Mouse (Mus musculus): Measurements from ENCODE around the gene Tmem95. TPM values are rescaled to one million over a fixed set of nuclear protein-coding genes. Genes with fewer than 3 reads are reported as not detected.
A peak's percentile ranks its signal among the peaks of the same experiment; 100 is the strongest.

The Tmem95 gene
- polyA plus RNA-seq, 1 experiment from 2014 or later, result not detected

DNA sequence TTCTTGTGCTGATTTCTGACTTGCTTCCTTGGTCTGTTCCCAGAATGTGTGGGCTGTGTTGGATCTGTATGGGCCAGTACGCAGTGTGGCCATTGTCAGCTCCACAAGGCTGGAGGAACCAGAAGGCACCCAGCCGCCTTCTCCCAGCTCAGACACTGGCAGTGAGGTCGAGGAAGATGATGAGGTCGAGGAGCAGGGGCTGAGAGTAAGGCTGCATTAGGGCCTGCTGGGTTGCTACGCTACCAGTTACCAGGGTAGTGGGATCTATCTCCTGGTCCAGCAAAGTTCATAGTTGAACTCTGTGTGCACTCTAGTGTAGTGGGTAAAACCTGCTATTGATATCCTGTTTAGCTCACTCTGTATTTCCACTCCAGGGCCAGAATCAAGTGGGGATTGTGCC, 31.4 kb upstream of the Tmem95 start:
- H3K4me1 ChIP-seq (replicated peaks), result peaks cover 9% of the 10 kb centered on the region
- H3K36me3 ChIP-seq, result peaks cover 93% of the 10 kb centered on the region
- 86% methylated on average over 5 of the region's 5 CpGs for WGBS
- no peak overlapping the region for H3K27ac ChIP-seq
- ATAC-seq (ENCODE audit: insufficient number of reproducible peaks, insufficient read depth, low FRiP score, low TSS enrichment, low read depth), result no peak
- no peak overlapping the region for H3K4me3 ChIP-seq (replicated peaks)
- no peaks in the 10 kb centered on the region for H3K9me3 ChIP-seq
- H3K9ac ChIP-seq (replicated peaks), result no peak overlapping the region
- no peaks in the 10 kb centered on the region for H3K27me3 ChIP-seq
- no peak overlapping the region for H3K4me2 ChIP-seq

DNA sequence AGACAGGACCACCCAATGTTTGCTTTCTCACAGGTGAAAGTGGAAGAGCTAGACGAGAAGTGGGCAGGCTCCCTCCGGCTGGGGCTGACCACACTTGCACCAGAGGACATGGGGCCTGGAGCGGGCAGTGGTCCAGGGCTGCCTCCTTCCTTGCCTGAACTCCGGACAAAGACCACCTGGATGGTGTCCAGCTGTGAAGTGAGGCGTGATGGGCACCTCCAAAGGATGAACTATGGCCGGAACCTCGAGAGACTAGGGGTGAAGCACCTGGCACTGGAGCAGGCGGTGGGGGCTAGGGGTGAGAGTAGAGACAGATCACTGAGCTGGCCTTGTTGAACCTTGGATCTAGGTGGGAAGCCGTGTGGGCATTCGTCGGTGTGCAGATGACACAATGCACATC, 30.8 kb upstream of the Tmem95 start:
- Histone ChIP-seq H3K36me3 (peaks cover 98% of the 10 kb centered on the region), H3K9ac (replicated peaks) (no peak overlapping the region), H3K27ac (no peak overlapping the region), H3K4me3 (replicated peaks) (no peak overlapping the region), H3K4me2 (no peak overlapping the region), H3K9me3 (no peaks in the 10 kb centered on the region), H3K27me3 (no peaks in the 10 kb centered on the region), H3K4me1 (replicated peaks) (peaks cover 9% of the 10 kb centered on the region)
- ATAC-seq (ENCODE audit: insufficient number of reproducible peaks, insufficient read depth, low FRiP score, low TSS enrichment, low read depth), result no peak
- 93% methylated on average over 11 of the region's 11 CpGs for WGBS

DNA sequence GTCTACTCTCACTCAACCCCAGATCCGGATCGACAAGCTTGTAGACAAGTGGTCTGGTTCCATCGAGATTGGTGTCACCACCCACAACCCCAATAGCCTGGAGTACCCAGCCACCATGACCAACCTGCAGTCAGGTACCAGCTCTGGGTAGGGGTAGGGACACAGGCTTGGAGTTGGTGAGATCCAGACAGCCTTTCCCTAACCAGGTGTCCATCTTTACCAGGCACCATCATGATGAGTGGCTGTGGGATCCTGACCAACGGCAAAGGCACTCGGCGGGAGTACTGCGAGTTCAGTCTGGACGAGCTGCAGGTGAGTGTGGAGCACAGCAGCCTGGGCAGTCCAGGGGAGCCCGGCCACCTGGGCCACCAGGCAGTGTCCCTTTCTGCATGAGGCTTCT, 26.5 kb upstream of the Tmem95 start:
- Histone ChIP-seq H3K4me3 (replicated peaks) (no peak overlapping the region), H3K27me3 (no peaks in the 10 kb centered on the region), H3K36me3 (peaks cover 64% of the 10 kb centered on the region), H3K4me2 (no peak overlapping the region), H3K27ac (no peak overlapping the region), H3K9me3 (no peaks in the 10 kb centered on the region), H3K9ac (replicated peaks) (no peak overlapping the region), H3K4me1 (replicated peaks) (peaks cover 20% of the 10 kb centered on the region)
- no peak for ATAC-seq (ENCODE audit: insufficient number of reproducible peaks, insufficient read depth, low FRiP score, low TSS enrichment, low read depth)
- WGBS, result 93% methylated on average over 9 of the region's 9 CpGs

DNA sequence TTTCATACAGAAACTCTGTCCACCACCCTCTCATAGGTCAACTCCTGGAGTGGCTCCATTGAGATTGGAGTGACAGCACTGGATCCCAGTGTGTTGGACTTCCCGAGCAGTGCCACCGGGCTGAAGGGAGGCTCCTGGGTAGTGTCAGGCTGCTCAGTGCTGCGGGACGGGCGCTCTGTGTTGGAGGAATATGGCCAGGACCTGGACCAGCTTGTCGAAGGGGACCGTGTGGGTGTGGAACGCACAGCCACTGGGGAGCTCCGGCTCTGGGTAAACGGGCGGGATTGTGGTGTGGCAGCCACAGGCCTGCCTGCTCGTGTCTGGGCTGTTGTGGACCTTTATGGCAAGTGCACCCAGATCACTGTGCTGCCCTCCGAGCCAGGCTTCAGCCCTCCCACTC, 25.2 kb upstream of the Tmem95 start:
- Histone ChIP-seq H3K9ac (replicated peaks) (0 out of 2 replicates have a peak overlapping the region, but pooled peaks have one; percentile 97), H3K27me3 (no peaks in the 10 kb centered on the region), H3K36me3 (peaks cover 51% of the 10 kb centered on the region), H3K4me1 (replicated peaks) (peaks cover 32% of the 10 kb centered on the region), H3K27ac (no peak overlapping the region), H3K4me3 (replicated peaks) (peak overlapping the region; percentile 95), H3K4me2 (peak overlapping the region; percentile 84), H3K9me3 (no peaks in the 10 kb centered on the region)
- no peak for ATAC-seq (ENCODE audit: insufficient number of reproducible peaks, insufficient read depth, low FRiP score, low TSS enrichment, low read depth)
- WGBS, result 89% methylated on average over 13 of the region's 13 CpGs

DNA sequence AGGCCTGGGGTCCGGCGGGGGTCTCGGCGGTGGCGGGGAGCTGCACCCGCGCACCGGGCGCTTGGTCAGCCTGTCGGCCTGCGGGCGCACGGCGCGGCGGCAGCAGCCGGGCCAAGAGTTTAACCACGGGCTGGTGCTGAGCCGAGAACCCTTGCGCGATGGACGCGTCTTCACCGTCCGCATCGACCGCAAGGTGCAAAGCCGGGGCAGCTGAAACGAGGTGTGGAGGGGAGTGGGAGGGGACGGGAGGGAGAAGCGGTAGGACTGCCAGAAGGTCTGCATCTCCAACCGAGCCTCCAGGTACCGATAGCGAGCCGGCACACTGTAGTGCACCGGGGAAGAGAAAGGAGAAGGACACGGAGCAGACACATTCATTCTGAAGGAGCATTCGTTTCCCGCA, 24.2 kb upstream of the Tmem95 start:
- ATAC-seq (ENCODE audit: insufficient number of reproducible peaks, insufficient read depth, low FRiP score, low TSS enrichment, low read depth), result peak; percentile 7; the same call in 1 of the 2 replicates
- Histone ChIP-seq H3K9me3 (no peaks in the 10 kb centered on the region), H3K4me2 (peak overlapping the region; percentile 84), H3K36me3 (peaks cover 46% of the 10 kb centered on the region), H3K9ac (replicated peaks) (peak overlapping the region; percentile 97), H3K27me3 (no peaks in the 10 kb centered on the region), H3K4me1 (replicated peaks) (peaks cover 32% of the 10 kb centered on the region), H3K4me3 (replicated peaks) (peak overlapping the region; percentile 95), H3K27ac (peak overlapping the region; percentile 99)
- under 1% methylated on average over 37 of the region's 39 CpGs for whole genome bisulfite sequencing

DNA sequence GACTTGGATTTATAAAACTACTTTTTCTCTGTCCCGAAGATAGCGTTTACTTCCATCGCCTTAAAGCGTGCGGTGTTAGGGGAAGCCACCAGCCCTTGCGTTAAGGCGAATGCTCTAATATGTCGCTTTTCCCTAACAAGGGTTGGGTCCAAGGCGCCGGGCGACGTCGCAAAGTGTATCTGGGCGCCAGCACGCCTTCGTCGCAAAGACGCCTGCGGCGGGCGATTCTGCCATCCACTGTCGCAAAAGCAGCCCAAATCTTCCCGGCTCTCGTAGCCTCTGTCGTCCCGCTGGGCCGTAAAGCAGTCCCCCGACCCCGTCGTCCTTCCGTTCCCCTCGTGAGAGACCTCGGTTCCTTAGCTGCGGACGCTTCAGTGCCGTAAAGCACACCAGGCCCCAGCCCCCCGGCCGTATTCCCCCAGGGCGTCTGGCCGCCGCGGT, 23.6 kb upstream of the Tmem95 start:
- Histone ChIP-seq H3K36me3 (peaks cover 41% of the 10 kb centered on the region), H3K9me3 (no peaks in the 10 kb centered on the region), H3K9ac (replicated peaks) (peak overlapping the region; percentile 97), H3K4me2 (peak overlapping the region; percentile 84), H3K4me1 (replicated peaks) (peaks cover 32% of the 10 kb centered on the region), H3K4me3 (replicated peaks) (peak overlapping the region; percentile 95), H3K27me3 (no peaks in the 10 kb centered on the region), H3K27ac (peak overlapping the region; percentile 99)
- ATAC-seq (ENCODE audit: insufficient number of reproducible peaks, insufficient read depth, low FRiP score, low TSS enrichment, low read depth), result peak; percentile 58
- WGBS, result under 1% methylated on average over 42 of the region's 42 CpGs

DNA sequence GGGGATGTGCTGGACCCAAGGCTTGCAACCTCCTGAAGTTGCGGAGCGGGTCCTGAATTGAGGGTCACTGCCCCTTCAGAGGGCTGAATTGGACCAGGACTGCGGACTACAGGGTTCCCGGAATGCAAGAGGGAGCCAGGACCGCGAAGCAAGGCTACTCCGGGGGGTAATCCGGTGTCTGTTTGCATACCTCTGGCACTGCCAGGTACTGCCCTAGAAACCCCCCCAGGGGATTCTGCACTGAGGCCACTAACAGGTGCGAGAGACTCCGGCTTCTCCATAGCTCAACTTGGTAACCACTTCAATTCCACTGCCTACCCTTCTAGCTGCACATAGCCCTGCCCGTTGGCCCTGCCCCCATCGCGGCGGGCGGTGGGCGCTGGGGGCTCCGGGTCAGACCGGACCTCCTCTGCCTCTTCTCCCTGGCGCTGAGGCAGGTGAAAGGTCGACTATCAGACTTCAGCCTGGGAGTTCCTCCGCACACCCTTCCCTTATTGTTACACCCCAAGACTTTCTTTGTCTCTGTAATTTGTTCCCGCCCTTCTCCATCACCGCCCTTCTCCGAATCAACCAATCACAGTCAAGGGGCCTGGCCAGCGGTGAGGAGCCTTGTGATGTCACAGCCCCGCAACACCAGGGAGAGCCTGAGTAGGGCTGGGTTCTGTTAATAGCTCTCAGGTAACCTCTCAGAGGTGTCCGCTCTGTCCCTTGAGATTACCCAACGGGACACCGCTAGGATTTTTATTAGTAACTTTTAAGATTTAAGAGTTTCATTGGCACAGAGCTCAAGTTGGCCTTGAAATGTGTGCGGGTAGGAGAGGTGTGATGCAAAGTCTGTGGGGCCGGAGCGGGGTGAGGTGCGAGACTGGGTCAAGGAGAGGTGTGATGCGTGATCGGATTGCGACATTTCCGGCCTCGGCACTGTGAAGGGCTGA, 22.9 kb upstream of the Tmem95 start, which contains the start of the genes 2810408A11Rik and Neurl4:
2810408A11Rik (minus strand) TSS at position 517 of the 935 bp plus-strand sequence.
Neurl4 (plus strand) TSS at position 602 of the 935 bp plus-strand sequence.
- Histone ChIP-seq H3K36me3 (peaks cover 34% of the 10 kb centered on the region), H3K9me3 (no peaks in the 10 kb centered on the region), H3K4me1 (replicated peaks) (peaks cover 32% of the 10 kb centered on the region), H3K9ac (replicated peaks) (peak within 1 kb of the TSS; percentile 97), H3K27ac (peak within 1 kb of the TSS; percentile 99), H3K27me3 (no peaks in the 10 kb centered on the region), H3K4me3 (replicated peaks) (peak within 1 kb of the TSS; percentile 95), H3K4me2 (peak within 1 kb of the TSS; percentile 84)
- under 1% methylated on average over 38 of the region's 38 CpGs for WGBS
- ATAC-seq (ENCODE audit: insufficient number of reproducible peaks, insufficient read depth, low FRiP score, low TSS enrichment, low read depth), result peak; percentile 91

DNA sequence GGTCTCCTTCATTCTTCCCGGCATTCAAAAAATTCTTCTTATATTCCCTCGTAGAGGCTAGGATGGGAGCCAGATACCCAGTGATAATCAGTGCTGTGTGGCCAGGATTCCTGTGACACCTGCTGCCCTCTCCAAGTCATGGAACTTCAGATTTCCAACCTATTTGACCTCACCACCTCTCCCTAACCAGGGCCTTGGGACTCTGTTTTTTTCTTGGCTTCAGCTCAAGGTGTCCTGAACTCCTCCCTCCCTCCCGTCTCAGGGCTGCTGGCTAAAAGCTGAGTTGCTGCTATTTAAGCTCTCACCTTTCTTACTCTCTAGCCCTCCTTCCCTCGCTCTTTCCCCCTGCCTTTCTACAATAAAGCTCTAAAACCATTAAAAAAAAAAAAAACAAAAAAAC, 22.1 kb upstream of the Tmem95 start:
- Histone ChIP-seq H3K27ac (peak overlapping the region; percentile 99; the same call in 1 of the 2 replicates), H3K4me2 (peak overlapping the region; percentile 84), H3K36me3 (peaks cover 25% of the 10 kb centered on the region), H3K4me3 (replicated peaks) (peak overlapping the region; percentile 95), H3K9ac (replicated peaks) (peak overlapping the region; percentile 97), H3K27me3 (no peaks in the 10 kb centered on the region), H3K9me3 (no peaks in the 10 kb centered on the region), H3K4me1 (replicated peaks) (peaks cover 32% of the 10 kb centered on the region)
- no peak for ATAC-seq (ENCODE audit: insufficient number of reproducible peaks, insufficient read depth, low FRiP score, low TSS enrichment, low read depth)
- WGBS, result 17% methylated on average over 4 of the region's 4 CpGs

DNA sequence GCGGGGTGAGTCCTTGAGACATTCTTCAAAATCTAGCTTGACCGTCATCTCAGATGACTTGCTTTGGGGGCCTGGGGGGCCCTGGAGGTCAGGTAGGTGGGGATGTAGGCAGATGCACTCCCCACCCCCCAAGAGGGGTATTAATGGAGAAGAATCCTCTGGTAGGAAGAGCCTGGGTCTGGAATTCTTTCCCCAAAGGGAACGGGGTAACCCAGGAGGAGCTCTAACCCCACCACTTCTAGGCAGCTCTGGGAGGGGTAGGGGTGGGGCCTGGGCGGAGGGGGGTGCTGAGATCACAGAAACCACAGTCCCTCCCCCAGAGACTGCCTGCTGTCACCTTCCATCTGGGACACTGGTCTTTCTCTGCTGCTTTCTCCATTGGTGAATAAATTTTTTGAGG, 17.5 kb upstream of the Tmem95 start, which contains the start of gene Acap1:
Acap1 (minus strand) TSS at position 249 of the 400 bp plus-strand sequence.
- Histone ChIP-seq H3K27me3 (no peaks in the 10 kb centered on the region), H3K36me3 (peaks cover 5% of the 10 kb centered on the region; the same call in 1 of the 2 replicates), H3K9ac (replicated peaks) (no peak within 1 kb of the TSS), H3K4me1 (replicated peaks) (peaks cover 18% of the 10 kb centered on the region), H3K4me2 (no peak within 1 kb of the TSS), H3K4me3 (replicated peaks) (no peak within 1 kb of the TSS), H3K9me3 (no peaks in the 10 kb centered on the region), H3K27ac (no peak within 1 kb of the TSS)
- no peak for ATAC-seq (ENCODE audit: insufficient number of reproducible peaks, insufficient read depth, low FRiP score, low TSS enrichment, low read depth)
- 76% methylated on average over 4 of the region's 4 CpGs for WGBS

DNA sequence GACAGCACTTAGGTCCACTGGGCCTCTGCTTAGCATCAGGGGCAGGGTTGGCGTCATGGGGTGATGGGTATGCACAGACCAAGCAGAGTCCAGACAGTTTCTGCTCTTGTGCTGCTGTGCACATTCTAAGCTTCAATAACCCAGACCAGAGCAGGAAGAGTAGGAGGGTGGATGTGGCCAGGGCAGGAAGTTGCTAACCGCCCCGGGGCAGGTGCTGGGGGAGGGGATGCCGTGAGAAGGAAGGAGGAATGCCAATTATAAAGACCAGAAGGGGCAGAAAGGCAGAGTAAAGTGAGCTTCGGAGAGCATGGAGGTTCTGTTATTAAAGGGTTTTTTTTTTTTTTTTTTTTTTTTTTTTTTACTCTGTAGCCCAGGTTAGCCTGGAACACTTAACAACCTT, 16.9 kb upstream of the Tmem95 start:
- H3K9me3 ChIP-seq, result no peaks in the 10 kb centered on the region
- WGBS, result 72% methylated on average over 5 of the region's 5 CpGs
- ATAC-seq (ENCODE audit: insufficient number of reproducible peaks, insufficient read depth, low FRiP score, low TSS enrichment, low read depth), result no peak
- H3K27me3 ChIP-seq, result no peaks in the 10 kb centered on the region
- H3K4me3 ChIP-seq (replicated peaks), result no peak overlapping the region
- H3K9ac ChIP-seq (replicated peaks), result no peak overlapping the region
- H3K4me1 ChIP-seq (replicated peaks), result peaks cover 16% of the 10 kb centered on the region
- H3K36me3 ChIP-seq, result peaks cover 5% of the 10 kb centered on the region; the same call in 1 of the 2 replicates
- no peak overlapping the region for H3K27ac ChIP-seq
- H3K4me2 ChIP-seq, result no peak overlapping the region

DNA sequence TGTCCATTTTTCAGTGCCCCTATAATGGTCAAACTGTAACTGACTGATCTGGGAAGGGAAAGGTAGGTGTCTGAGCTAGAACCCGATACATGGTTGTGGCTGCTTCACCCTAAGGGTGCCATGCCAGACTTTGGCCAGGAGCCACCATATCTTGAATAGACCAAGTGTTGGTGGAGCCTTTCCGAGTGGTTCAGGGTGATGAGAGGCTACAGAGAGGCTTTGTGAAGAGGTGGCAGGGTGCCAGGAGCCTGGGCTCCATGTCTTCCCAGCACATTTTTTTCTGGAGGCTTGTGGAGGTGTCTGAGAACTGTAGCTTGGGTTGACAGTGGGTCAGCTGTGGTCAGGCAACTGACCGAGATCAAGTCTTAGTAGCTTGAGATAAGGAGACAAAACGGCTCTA, 13.7 kb upstream of the Tmem95 start:
- 82% methylated on average over 4 of the region's 4 CpGs for WGBS
- Histone ChIP-seq H3K9me3 (no peaks in the 10 kb centered on the region), H3K9ac (replicated peaks) (no peak overlapping the region)

More for the DNA sequence above, 13.7 kb upstream of the Tmem95 start:
- no peaks in the 10 kb centered on the region for H3K36me3 ChIP-seq
- H3K4me1 ChIP-seq (replicated peaks), result no peaks in the 10 kb centered on the region
- H3K27ac ChIP-seq, result no peak overlapping the region
- no peak overlapping the region for H3K4me3 ChIP-seq (replicated peaks)
- H3K4me2 ChIP-seq, result no peak overlapping the region
- ATAC-seq (ENCODE audit: insufficient number of reproducible peaks, insufficient read depth, low FRiP score, low TSS enrichment, low read depth), result no peak
- no peaks in the 10 kb centered on the region for H3K27me3 ChIP-seq
